Mouse (Mus musculus) layer of hippocampus, adult 2 months (tissue): Measurements from ENCODE around the gene Rnf43. TPM values are rescaled to one million over a fixed set of nuclear protein-coding genes. Genes with fewer than 3 reads are reported as not detected.

Experiments
- DNase-seq, 2 experiments: peaks; one replicate each; pipeline ENCODE4 v3.0.0; 2022; ENCODE audit warnings: low spot score in 2 of 2
- H3K27ac ChIP-seq: fragments of 200-600 bp; 2 replicates; pipeline ENCODE4 v1.8.1; 2022
- H3K4me3 ChIP-seq: fragments of 200-600 bp; 2 replicates; pipeline ENCODE4 v1.8.1; 2022; ENCODE audit warnings: mild to moderate bottlenecking
- CTCF ChIP-seq: fragments of 200-600 bp; conservative IDR thresholded peaks from 2 replicates; pipeline ENCODE4 v1.8.1; 2022; ENCODE audit warnings: antibody characterized with exemption, mild to moderate bottlenecking, moderate library complexity
- total RNA-seq, 2 experiments: library from RNA; stranded (reverse); gene quantifications; 2 replicates each; pipeline ENCODE4 v1.2.3; 2021

Gene Rnf43
- total RNA-seq, 2 experiments from 2014 or later, result 3.1 to 3.9 TPM

DNA sequence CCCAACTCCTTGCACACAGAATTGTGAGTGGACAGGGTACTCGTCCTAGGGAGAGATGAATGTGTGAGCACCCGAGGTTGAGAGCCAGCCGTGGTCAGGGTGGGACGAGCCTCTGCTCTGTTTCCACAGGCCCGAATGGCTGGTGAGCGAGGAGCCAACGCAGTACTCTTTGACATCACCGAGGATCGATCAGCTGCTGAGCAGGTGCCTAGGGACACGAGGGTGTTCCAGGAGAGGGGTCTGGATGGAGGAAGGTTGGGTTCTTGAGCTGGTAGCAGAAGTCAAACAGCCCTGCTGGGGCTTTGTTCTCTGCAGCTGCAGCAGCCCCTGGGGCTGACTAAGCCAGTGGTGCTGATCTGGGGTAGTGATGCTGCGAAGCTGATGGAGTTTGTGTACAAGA, 64.5 kb downstream of the Rnf43 start:
- DNase-seq, result no peak
- no peak for TF ChIP-seq CTCF
- no peak overlapping the region for H3K4me3 ChIP-seq
- no peak overlapping the region for H3K27ac ChIP-seq

- H3K4me3 ChIP-seq, result no peak overlapping the region
- no peak overlapping the region for H3K27ac ChIP-seq
- DNase-seq, result no peak
- TF ChIP-seq CTCF, result no peak
Observed at GRCm38 (mm10) chr11:87727471-87727870, 64.9 kb downstream of the Rnf43 start.

DNA sequence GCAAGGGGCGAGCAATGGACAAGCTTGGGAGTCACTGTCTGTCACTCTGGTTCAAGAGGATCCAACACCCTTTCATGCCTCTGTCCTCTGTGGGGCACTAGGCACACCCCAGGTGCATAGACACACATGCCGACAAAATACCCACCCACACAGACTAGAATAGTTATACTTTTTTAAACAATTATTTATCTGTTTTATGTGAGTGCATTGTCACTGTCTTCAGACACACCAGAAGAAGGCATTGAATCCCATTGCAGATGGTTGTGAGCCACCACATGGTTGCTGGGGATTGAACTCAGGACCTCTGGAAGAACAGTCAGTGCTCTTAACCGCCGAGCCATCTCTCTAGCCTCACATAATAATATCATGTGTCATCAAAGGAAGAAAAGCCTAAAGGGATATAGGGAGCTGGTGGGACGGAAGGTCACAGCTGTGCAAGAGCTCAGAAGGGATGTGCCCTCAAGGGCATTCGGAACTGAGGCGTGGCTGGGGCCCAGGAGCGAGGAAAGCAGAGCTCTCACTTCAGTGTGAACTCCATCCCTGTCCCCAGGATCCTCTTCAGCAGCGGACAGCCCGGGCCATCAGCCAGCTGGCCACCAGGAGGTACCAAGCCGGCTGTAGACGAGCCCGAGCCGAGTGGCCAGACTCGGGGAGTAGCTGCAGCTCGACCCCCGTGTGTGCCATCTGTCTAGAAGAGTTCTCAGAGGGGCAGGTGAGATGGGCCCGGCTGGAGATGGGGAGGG, 66.5 kb downstream of the Rnf43 start:
- H3K4me3 ChIP-seq, result no peak overlapping the region
- DNase-seq, result no peak
- H3K27ac ChIP-seq, result no peak overlapping the region
- TF ChIP-seq CTCF, result no peak

GRCm38 (mm10) chr11:87729593-87730185, 67.2 kb downstream of the Rnf43 start:
- no peak overlapping the region for H3K27ac ChIP-seq
- no peak for DNase-seq
- H3K4me3 ChIP-seq, result no peak overlapping the region
- TF ChIP-seq CTCF, result no peak

DNA sequence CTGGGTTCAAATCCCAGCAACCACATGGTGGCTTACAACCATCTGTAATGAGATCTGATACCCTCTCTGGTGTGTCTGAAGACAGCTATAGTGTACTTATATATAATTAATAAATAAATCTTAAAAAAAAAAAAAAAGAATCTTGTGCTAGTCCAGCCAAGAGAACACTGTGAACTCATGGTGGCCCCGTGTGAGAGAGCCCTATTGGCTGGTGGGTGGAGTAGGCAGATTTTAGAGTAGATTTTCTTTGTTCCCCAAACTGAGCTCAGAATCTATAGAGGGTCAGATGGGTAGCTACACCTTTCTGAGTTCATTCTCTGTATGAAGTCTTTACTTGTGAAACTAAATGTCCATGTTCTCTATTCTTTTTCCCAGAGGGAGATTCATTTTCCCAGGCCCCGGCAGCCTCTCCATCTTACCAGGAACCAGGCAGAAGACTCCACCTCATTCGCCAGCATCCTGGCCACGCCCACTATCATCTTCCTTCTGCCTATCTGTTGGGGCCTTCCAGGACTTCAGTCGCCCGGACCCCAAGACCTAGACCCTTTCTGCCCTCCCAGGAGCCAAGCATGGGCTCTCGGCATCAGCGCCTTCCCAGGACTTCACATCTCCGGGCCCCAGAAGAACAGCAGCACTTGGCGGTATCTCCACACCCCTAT, 68.3 kb downstream of the Rnf43 start:
- DNase-seq, result no peak
- TF ChIP-seq CTCF, result no peak
- Histone ChIP-seq H3K27ac (no peak overlapping the region), H3K4me3 (no peak overlapping the region)

GRCm38 (mm10) chr11:87734346-87734745, 71.8 kb downstream of the Rnf43 start:
- no peak for TF ChIP-seq CTCF
- Histone ChIP-seq H3K27ac (no peak overlapping the region), H3K4me3 (no peak overlapping the region)
- DNase-seq, result no peak

- Histone ChIP-seq H3K4me3 (no peak overlapping the region), H3K27ac (no peak overlapping the region)
- no peak for DNase-seq
- TF ChIP-seq CTCF, result no peak
Observed at GRCm38 (mm10) chr11:87735691-87736090, 73.2 kb downstream of the Rnf43 start.

DNA sequence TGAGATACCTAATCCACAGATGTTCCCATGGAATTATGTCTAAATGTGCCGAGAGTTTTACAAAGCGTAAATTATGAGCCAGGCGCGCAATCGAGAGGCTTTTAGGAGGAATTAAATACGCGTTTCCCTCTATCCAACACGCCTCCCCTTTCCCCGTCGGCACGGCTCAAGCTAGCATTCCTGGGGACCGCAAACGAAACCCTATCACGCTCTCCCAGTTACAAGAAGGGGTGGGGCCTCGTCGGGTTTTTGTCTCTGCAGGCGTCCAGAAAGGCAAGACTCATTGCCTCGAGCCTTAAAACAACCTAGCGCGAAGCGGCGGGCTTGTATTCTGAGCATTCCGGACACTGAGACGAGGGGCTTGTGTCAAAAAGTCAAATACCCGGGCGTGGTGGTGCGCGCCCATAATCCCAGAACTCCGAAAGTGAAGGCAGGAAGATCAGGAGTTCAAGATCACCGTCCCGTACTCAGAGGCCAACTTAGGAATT, 74.2 kb downstream of the Rnf43 start:
- H3K4me3 ChIP-seq, result peak overlapping the region; percentile 80
- no peak for TF ChIP-seq CTCF
- peak in 1 of 2 experiments; percentile 32 for DNase-seq
- H3K27ac ChIP-seq, result peak overlapping the region; percentile 90

DNA sequence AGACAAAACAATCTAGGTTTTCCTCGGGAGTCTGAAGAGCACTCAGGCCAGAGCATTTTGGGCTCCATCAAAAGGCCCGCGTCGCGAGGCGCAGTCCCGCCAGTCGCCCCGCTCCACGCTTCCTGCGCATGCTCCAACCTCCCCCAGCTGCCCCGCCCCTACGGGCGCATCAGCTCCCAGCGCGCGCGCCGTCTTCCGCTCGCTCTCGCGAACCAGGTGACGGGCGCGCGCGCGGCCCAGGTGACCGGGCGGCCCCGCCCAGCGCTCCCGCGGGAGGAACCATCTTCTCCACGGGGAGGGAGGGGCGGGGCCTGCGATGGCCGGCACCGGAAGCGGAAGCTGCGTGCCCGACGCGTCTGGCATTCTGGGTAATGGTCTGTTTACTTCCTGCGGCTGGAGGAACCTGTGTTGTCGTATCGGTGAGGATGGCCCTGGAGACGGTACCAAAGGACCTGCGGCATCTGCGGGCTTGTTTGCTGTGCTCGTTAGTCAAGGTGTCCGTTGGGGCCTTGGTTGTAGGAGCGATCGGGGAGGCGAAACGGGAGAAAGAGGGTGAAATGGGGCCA, 74.7 kb downstream of the Rnf43 start, which contains the start of gene Supt4a:
TSS of gene Supt4a (plus strand) at position 378 of the 566 bp plus-strand sequence.
- DNase-seq, result peak; percentile 93 to 96
- TF ChIP-seq CTCF, result no peak
- Histone ChIP-seq H3K4me3 (peak within 1 kb of the TSS; percentile 80), H3K27ac (peak within 1 kb of the TSS; percentile 90)

GRCm38 (mm10) chr11:87743691-87744090, 81.2 kb downstream of the Rnf43 start:
- DNase-seq, result no peak
- TF ChIP-seq CTCF, result no peak
- no peak overlapping the region for H3K4me3 ChIP-seq
- H3K27ac ChIP-seq, result no peak overlapping the region

- no peak overlapping the region for H3K4me3 ChIP-seq
- DNase-seq, result no peak
- no peak overlapping the region for H3K27ac ChIP-seq
- no peak for TF ChIP-seq CTCF
Observed at GRCm38 (mm10) chr11:87744964-87745363, 82.4 kb downstream of the Rnf43 start.

DNA sequence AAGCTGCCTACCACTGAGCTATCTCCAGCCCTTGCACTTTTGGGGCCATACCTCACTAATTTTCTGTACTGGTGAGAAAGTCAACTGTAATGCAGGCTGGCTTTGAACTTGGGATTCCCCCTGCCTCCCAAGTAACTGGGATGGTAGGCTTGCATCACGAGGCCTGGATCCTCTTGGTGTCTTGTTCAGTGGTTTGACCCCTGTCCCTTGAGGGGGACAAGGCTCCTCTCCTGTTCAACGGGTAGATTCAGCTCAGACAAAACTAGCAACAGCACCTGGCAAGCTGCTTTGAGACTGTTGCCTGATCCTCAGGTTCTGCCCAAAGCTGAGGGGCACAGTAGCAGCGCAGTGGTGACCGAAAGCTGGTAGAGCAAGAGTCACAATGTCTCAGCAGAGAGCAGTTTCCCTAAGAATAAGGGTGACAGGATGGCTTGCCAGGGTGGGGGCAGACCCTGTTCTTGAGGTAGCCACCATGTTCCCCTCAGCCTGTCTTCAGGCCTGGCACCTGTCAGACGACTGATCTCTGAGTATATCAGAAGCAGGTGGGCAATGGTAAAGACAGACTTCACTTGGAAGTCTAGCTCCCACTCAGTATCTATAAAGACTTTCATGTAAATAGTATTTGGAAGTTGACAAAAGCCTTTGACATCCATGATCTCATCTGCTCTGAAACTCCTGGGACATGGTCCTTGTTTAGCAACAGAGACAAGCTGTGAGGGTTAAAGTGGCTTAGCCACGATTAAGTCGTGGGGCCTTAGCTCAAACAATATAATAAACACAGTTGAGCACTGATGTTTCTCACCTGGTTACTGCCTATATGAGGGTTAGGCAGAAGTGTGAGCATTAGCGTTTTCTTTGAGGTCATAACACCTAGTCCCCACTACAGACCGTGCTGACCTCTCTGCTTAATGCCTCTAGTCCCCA, 83.4 kb downstream of the Rnf43 start:
- no peak for TF ChIP-seq CTCF
- no peak for DNase-seq
- no peak overlapping the region for H3K4me3 ChIP-seq

More for the DNA sequence above, 83.4 kb downstream of the Rnf43 start:
- no peak overlapping the region for H3K27ac ChIP-seq
